27 mouse cellular contexts compared by ENCODE assay signal in the genomic region with DNA sequence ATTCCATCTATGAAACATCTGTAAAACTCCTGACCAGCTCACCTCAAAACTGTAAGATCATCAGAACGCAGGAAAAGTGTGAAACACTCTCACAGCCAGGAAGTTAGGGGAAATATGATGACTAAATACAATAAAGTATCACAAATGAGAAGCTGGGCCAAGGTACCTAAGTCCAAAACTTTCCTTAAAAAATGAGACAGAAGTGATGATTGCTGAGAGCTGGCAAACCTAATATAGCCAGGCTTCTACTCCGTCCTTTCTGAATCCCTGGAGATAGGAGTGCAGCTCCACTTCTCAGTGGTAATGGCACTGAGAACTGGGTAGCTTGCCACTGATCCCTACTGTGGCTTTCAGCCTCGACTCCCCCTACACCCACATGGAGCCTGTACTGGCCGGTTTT.
"Had no signal": no experiment of that assay in that cellular context is flagged by ENCODE, and none has a peak within 500 bp of the region (broad histone marks: within the 10 kb centered on the region; RNA-seq: fewer than 3 reads in every experiment).

No protein-coding gene starts in this region.

- ATAC-seq: forebrain, embryonic 13.5 days; forebrain, embryonic 14.5 days; forebrain, embryonic 15.5 days; forebrain, embryonic 16.5 days; forebrain, postnatal 0 days had no signal

- H3K27ac ChIP-seq: embryonic facial prominence, embryonic 10.5 days; embryonic facial prominence, embryonic 12.5 days; embryonic facial prominence, embryonic 13.5 days; embryonic facial prominence, embryonic 15.5 days; forebrain, embryonic 10.5 days; forebrain, embryonic 12.5 days; forebrain, embryonic 13.5 days; forebrain, embryonic 15.5 days; gastrocnemius, adult 2 months; heart, embryonic 10.5 days had no signal

- H3K4me2 ChIP-seq: embryonic facial prominence, embryonic 12.5 days; embryonic facial prominence, embryonic 13.5 days; embryonic facial prominence, embryonic 15.5 days; forebrain, embryonic 12.5 days; forebrain, embryonic 13.5 days; forebrain, embryonic 15.5 days had no signal

- H3K4me3 ChIP-seq: embryonic facial prominence, embryonic 10.5 days; embryonic facial prominence, embryonic 12.5 days; embryonic facial prominence, embryonic 13.5 days; embryonic facial prominence, embryonic 15.5 days; erythroblast, embryonic 14.5 days; forebrain, embryonic 10.5 days; forebrain, embryonic 12.5 days; forebrain, embryonic 13.5 days; forebrain, embryonic 15.5 days; gastrocnemius, adult 2 months; heart, embryonic 10.5 days had no signal

- H3K36me3 ChIP-seq: embryonic facial prominence, embryonic 10.5 days; embryonic facial prominence, embryonic 12.5 days; embryonic facial prominence, embryonic 13.5 days; embryonic facial prominence, embryonic 15.5 days; forebrain, embryonic 10.5 days; forebrain, embryonic 12.5 days; forebrain, embryonic 15.5 days; heart, embryonic 10.5 days had no signal

- DNase-seq: cerebellum, adult 9-10 months; cerebellum, adult 9-11 months; cerebellum, postnatal 10 days; cerebellum, postnatal 14 days; cerebellum, postnatal 25 days; cerebellum, postnatal 36 days; embryo, embryonic 11 days; forebrain, postnatal 0 days; gastrocnemius, adult 2 months; gastrocnemius, postnatal 10 days; gastrocnemius, postnatal 14 days; gastrocnemius, postnatal 25 days; gastrocnemius, postnatal 36 days; heart, adult 11 months; heart, adult 18-20 months had no signal

- H3K9ac ChIP-seq: embryonic facial prominence, embryonic 12.5 days; embryonic facial prominence, embryonic 13.5 days; embryonic facial prominence, embryonic 15.5 days; forebrain, embryonic 12.5 days; forebrain, embryonic 13.5 days; forebrain, embryonic 15.5 days; forebrain, postnatal 0 days had no signal

- H3K27me3 ChIP-seq: embryonic facial prominence, embryonic 12.5 days; embryonic facial prominence, embryonic 13.5 days; embryonic facial prominence, embryonic 15.5 days; forebrain, embryonic 13.5 days; forebrain, embryonic 15.5 days had no signal

- H3K9me3 ChIP-seq: embryonic facial prominence, embryonic 12.5 days; embryonic facial prominence, embryonic 13.5 days; embryonic facial prominence, embryonic 15.5 days; forebrain, embryonic 10.5 days; forebrain, embryonic 12.5 days; forebrain, embryonic 15.5 days; heart, embryonic 10.5 days had no signal
